Mouse (Mus musculus) limb, embryonic 10.5 days (tissue): ENCODE data around the gene Bex4. TPM values are rescaled to one million over a fixed set of nuclear protein-coding genes. Genes with fewer than 3 reads are reported as not detected.

Source experiments
- DNase-seq: peaks from one replicate; pipeline ENCODE4 v3.0.0-alpha.2; 2017; ENCODE audit warnings: low spot score
- H3K27ac ChIP-seq: fragments of 300-500 bp; sonication (generic); 2 replicates; pipeline ENCODE4 v1.5.1; 2016; ENCODE audit warnings: mild to moderate bottlenecking
- H3K27me3 ChIP-seq: fragments of 300-500 bp; sonication (generic); 2 replicates; pipeline ENCODE4 v1.6.1; 2016; ENCODE audit warnings: low read depth, mild to moderate bottlenecking; ENCODE audit not compliant: poor library complexity, severe bottlenecking
- H3K36me3 ChIP-seq: fragments of 300-500 bp; sonication (generic); 2 replicates; pipeline ENCODE4 v1.6.1; 2016; ENCODE audit warnings: mild to moderate bottlenecking, moderate library complexity
- H3K4me1 ChIP-seq: fragments of 300-500 bp; sonication (generic); 2 replicates; pipeline ENCODE4 v1.6.1; 2016
- H3K4me3 ChIP-seq: fragments of 300-500 bp; sonication (generic); 2 replicates; pipeline ENCODE4 v1.5.1; 2016; ENCODE audit warnings: mild to moderate bottlenecking, moderate library complexity
- H3K9me3 ChIP-seq: fragments of 300-500 bp; sonication (generic); replicated peaks from 2 replicates; pipeline ENCODE4 v1.6.1; 2016; ENCODE audit warnings: mild to moderate bottlenecking
- WGBS: fragments of 180-500 bp; shearing (Covaris S2); methylation state at CpG from one replicate; pipeline ENCODE4 v1.1.7; 2016; 5-methylcytosine and 5-hydroxymethylcytosine counted together
- microRNA-seq: library from miRNA; unstranded; fragments of <30 nt; microRNA quantifications from one replicate; pipeline ENCODE4, GENCODE M21; 2017
- polyA plus RNA-seq: library from polyadenylated mRNA; unstranded; fragments of >200 nt; fragmentation: Nextera tagmentation; extraction: Ambion mirVana; gene quantifications from 2 replicates; pipeline ENCODE4 v1.2.1, GENCODE M21; 2016

The Bex4 gene
- polyA plus RNA-seq, 1 experiment from 2014 or later, result 67.9 TPM

GRCm38 (mm10) chrX:136141385-136141784 lies 2.6 kb downstream of the Bex4 start:
- no peak overlapping the region for H3K27ac ChIP-seq
- no peaks in the 10 kb centered on the region for H3K4me1 ChIP-seq
- H3K36me3 ChIP-seq, result no peaks in the 10 kb centered on the region
- peaks cover 20% of the 10 kb centered on the region; the same call in 1 of the 2 replicates for H3K27me3 ChIP-seq
- 87% methylated on average over 5 of the region's 5 CpGs for WGBS
- DNase-seq, result no peak
- H3K9me3 ChIP-seq, result no peaks in the 10 kb centered on the region
- no peak overlapping the region for H3K4me3 ChIP-seq

GRCm38 (mm10) chrX:136143711-136144110 lies 4.9 kb downstream of the Bex4 start:
- WGBS, result 87% methylated on average over 2 of the region's 2 CpGs
- H3K27ac ChIP-seq, result no peak overlapping the region

GRCm38 (mm10) chrX:136144195-136144594 lies 5.4 kb downstream of the Bex4 start:
- 74% methylated on average over 7 of the region's 7 CpGs for WGBS

More at GRCm38 (mm10) chrX:136143711-136144110, 4.9 kb downstream of the Bex4 start:
- H3K9me3 ChIP-seq, result no peaks in the 10 kb centered on the region
- peaks cover 30% of the 10 kb centered on the region; the same call in 1 of the 2 replicates for H3K27me3 ChIP-seq
- H3K36me3 ChIP-seq, result no peaks in the 10 kb centered on the region
- no peak overlapping the region for H3K4me3 ChIP-seq
- no peak for DNase-seq
- no peaks in the 10 kb centered on the region for H3K4me1 ChIP-seq

GRCm38 (mm10) chrX:136170625-136171024 lies 31.8 kb downstream of the Bex4 start:
- peaks cover 12% of the 10 kb centered on the region for H3K36me3 ChIP-seq
- H3K27ac ChIP-seq, result peak overlapping the region; percentile 90; the same call in 1 of the 2 replicates
- H3K4me3 ChIP-seq, result peak overlapping the region; percentile 64
- 58% methylated on average over 10 of the region's 10 CpGs for WGBS
- H3K27me3 ChIP-seq, result peaks cover 81% of the 10 kb centered on the region
- DNase-seq, result no peak
- H3K9me3 ChIP-seq, result no peaks in the 10 kb centered on the region
- no peaks in the 10 kb centered on the region for H3K4me1 ChIP-seq

More at GRCm38 (mm10) chrX:136144195-136144594, 5.4 kb downstream of the Bex4 start:
- Histone ChIP-seq H3K27ac (no peak overlapping the region), H3K4me1 (no peaks in the 10 kb centered on the region), H3K36me3 (no peaks in the 10 kb centered on the region), H3K9me3 (no peaks in the 10 kb centered on the region), H3K27me3 (peaks cover 30% of the 10 kb centered on the region; the same call in 1 of the 2 replicates), H3K4me3 (no peak overlapping the region)
- no peak for DNase-seq

- no peaks in the 10 kb centered on the region for H3K9me3 ChIP-seq
- peak overlapping the region; percentile 90 for H3K27ac ChIP-seq
- 18% methylated on average over 24 of the region's 24 CpGs for WGBS
- peak; percentile 65 for DNase-seq
- H3K4me3 ChIP-seq, result peak overlapping the region; percentile 64
- peaks cover 81% of the 10 kb centered on the region for H3K27me3 ChIP-seq
- H3K4me1 ChIP-seq, result no peaks in the 10 kb centered on the region
- H3K36me3 ChIP-seq, result peaks cover 12% of the 10 kb centered on the region
Observed at GRCm38 (mm10) chrX:136171189-136172117, 32.7 kb downstream of the Bex4 start.

GRCm38 (mm10) chrX:136172118-136172551 lies 33.3 kb downstream of the Bex4 start, which contains the start of gene Tceal8:
Gene Tceal8, minus strand, starts transcription at chrX:136172342.
- WGBS, result 9% methylated on average over 10 of the region's 10 CpGs

GRCm38 (mm10) chrX:136172786-136173185 lies 34.0 kb downstream of the Bex4 start:
- WGBS, result 21% methylated on average over 10 of the region's 10 CpGs
- Histone ChIP-seq H3K27me3 (peaks cover 81% of the 10 kb centered on the region), H3K4me1 (no peaks in the 10 kb centered on the region), H3K36me3 (peaks cover 12% of the 10 kb centered on the region), H3K4me3 (peak overlapping the region; percentile 64), H3K27ac (peak overlapping the region; percentile 90), H3K9me3 (no peaks in the 10 kb centered on the region)
- DNase-seq, result no peak

More at GRCm38 (mm10) chrX:136172118-136172551, 33.3 kb downstream of the Bex4 start, which contains the start of gene Tceal8:
- Histone ChIP-seq H3K4me1 (no peaks in the 10 kb centered on the region), H3K9me3 (no peaks in the 10 kb centered on the region), H3K36me3 (peaks cover 12% of the 10 kb centered on the region), H3K27ac (peak within 1 kb of the TSS; percentile 90), H3K4me3 (peak within 1 kb of the TSS; percentile 64), H3K27me3 (peaks cover 83% of the 10 kb centered on the region)
- DNase-seq, result peak; percentile 77

GRCm38 (mm10) chrX:136180897-136181553 lies 42.2 kb downstream of the Bex4 start:
- Histone ChIP-seq H3K27me3 (peaks cover 67% of the 10 kb centered on the region), H3K9me3 (no peaks in the 10 kb centered on the region), H3K36me3 (no peaks in the 10 kb centered on the region), H3K27ac (peak overlapping the region; percentile 78), H3K4me1 (0 out of 2 replicates have a peak, but pooled peaks cover 5% of the 10 kb centered on the region), H3K4me3 (no peak overlapping the region)
- peak; percentile 31 for DNase-seq
- WGBS, result 24% methylated on average over 11 of the region's 11 CpGs

GRCm38 (mm10) chrX:136183107-136183506 lies 44.3 kb downstream of the Bex4 start:
- no peak overlapping the region for H3K4me3 ChIP-seq
- H3K9me3 ChIP-seq, result no peaks in the 10 kb centered on the region
- H3K4me1 ChIP-seq, result 0 out of 2 replicates have a peak, but pooled peaks cover 5% of the 10 kb centered on the region
- DNase-seq, result no peak
- 94% methylated on average over 1 of the region's 1 CpGs for WGBS
- H3K27me3 ChIP-seq, result peaks cover 50% of the 10 kb centered on the region
- no peaks in the 10 kb centered on the region for H3K36me3 ChIP-seq
- no peak overlapping the region for H3K27ac ChIP-seq

Small RNAs within 50 kb of the gene (microRNA-seq; reads per million reads assigned to microRNA genes)
- not detected for gene Mir6383

Other genes with a start within 250 kb of the Bex4 start
- gene Arxes2, start 145.2 kb upstream of the Bex4 start, polyA plus RNA-seq, result 91.6 and 92.4 TPM in 2 replicates
- 38.1 and 40.5 TPM in 2 replicates for gene Arxes1, start 105.6 kb upstream of the Bex4 start, polyA plus RNA-seq
- 261 and 268 TPM in 2 replicates for gene Bex2, start 70.8 kb upstream of the Bex4 start, polyA plus RNA-seq
- gene Nxf3, start 53.7 kb upstream of the Bex4 start, polyA plus RNA-seq, result 0.05 TPM in 1 of 2 replicates, not detected in the other
- 201 and 220 TPM in 2 replicates for gene Tceal8, start 33.3 kb downstream of the Bex4 start, polyA plus RNA-seq
- 3.2 and 4.7 TPM in 2 replicates for gene Tceal5, start 64.9 kb downstream of the Bex4 start, polyA plus RNA-seq
- 0.44 and 0.64 TPM in 2 replicates for gene Tceal7, start 75.8 kb downstream of the Bex4 start, polyA plus RNA-seq
- gene Bex1, start 76.5 kb downstream of the Bex4 start, polyA plus RNA-seq, result 100 and 107 TPM in 2 replicates
- 496 and 558 TPM in 2 replicates for gene Tceal9, start 106.1 kb downstream of the Bex4 start, polyA plus RNA-seq
- 633 and 675 TPM in 2 replicates for gene Bex3, start 131.3 kb downstream of the Bex4 start, polyA plus RNA-seq